Mouse (Mus musculus) liver, adult 2 months (tissue): ENCODE data around the gene Gm10337. TPM values are rescaled to one million over a fixed set of nuclear protein-coding genes. Genes with fewer than 3 reads are reported as not detected.
A peak's percentile ranks its signal among the peaks of the same experiment; 100 is the strongest.

Experiments
- DNase-seq: peaks from one replicate; pipeline ENCODE4 v3.0.0-alpha.2; 2011; ENCODE audit warnings: low read depth, low spot score; ENCODE audit errors: extremely low read depth
- H3K27ac ChIP-seq: fragments of 200-500 bp; replicated peaks from 2 replicates; pipeline ENCODE4 v1.5.1; 2012; ENCODE audit warnings: low read depth, mild to moderate bottlenecking, control low read depth, inconsistent platforms, low read length; ENCODE audit not compliant: insufficient read depth
- H3K27me3 ChIP-seq: fragments of 200-500 bp; 2 replicates; pipeline ENCODE4 v1.6.1; 2012; ENCODE audit warnings: mild to moderate bottlenecking, moderate library complexity, low read length, inconsistent platforms; ENCODE audit not compliant: control insufficient read depth, insufficient read depth
- H3K36me3 ChIP-seq: fragments of 200-500 bp; 2 replicates; pipeline ENCODE4 v1.6.1; 2012; ENCODE audit warnings: low read length, inconsistent platforms; ENCODE audit not compliant: control insufficient read depth, insufficient read depth
- H3K4me1 ChIP-seq: fragments of 200-500 bp; 2 replicates; pipeline ENCODE4 v1.6.1; 2011; ENCODE audit warnings: low read length; ENCODE audit not compliant: control insufficient read depth, insufficient read depth
- H3K4me3 ChIP-seq: fragments of 200-500 bp; 2 replicates; pipeline ENCODE4 v1.5.1; 2011; ENCODE audit warnings: low read depth, mild to moderate bottlenecking, control low read depth, low read length, moderate library complexity; ENCODE audit not compliant: insufficient read depth
- H3K79me2 ChIP-seq: fragments of 200-500 bp; 2 replicates; pipeline ENCODE4 v1.6.1; 2012; ENCODE audit warnings: inconsistent platforms, mild to moderate bottlenecking, low read length, moderate library complexity; ENCODE audit not compliant: control insufficient read depth, insufficient read depth
- H3K9ac ChIP-seq: fragments of 200-500 bp; 2 replicates; pipeline ENCODE4 v1.6.1; 2012; ENCODE audit warnings: low read depth, mild to moderate bottlenecking, control low read depth, inconsistent platforms, low read length
- CTCF ChIP-seq: fragments of 200-500 bp; IDR thresholded peaks from 2 replicates; pipeline ENCODE4 v1.5.1; 2011; ENCODE audit warnings: low read depth, low read length, control low read depth
- POLR2A ChIP-seq: fragments of 200-500 bp; IDR thresholded peaks from 2 replicates; pipeline ENCODE4 v1.6.1; 2011; ENCODE audit warnings: low read length, control low read depth; ENCODE audit not compliant: insufficient read depth; ENCODE audit errors: extremely low read depth
- WGBS: fragments of 180-500 bp; shearing (Covaris S2); methylation state at CpG from one replicate; pipeline ENCODE4 v1.1.7; 2018; 5-methylcytosine and 5-hydroxymethylcytosine counted together
- polyA plus RNA-seq: library from polyadenylated mRNA; depleted of rRNA; stranded (reverse); fragments of >200 nt; gene quantifications from 2 replicates; pipeline ENCODE4 v1.2.3, GENCODE M21; 2012
- total RNA-seq: library from RNA; depleted of rRNA; stranded (reverse); fragments of >200 nt; gene quantifications from 2 replicates; pipeline ENCODE4 v1.2.3, GENCODE M21; 2014

Gene Gm10337
- total and polyA plus RNA-seq, 2 experiments = not detected

DNA sequence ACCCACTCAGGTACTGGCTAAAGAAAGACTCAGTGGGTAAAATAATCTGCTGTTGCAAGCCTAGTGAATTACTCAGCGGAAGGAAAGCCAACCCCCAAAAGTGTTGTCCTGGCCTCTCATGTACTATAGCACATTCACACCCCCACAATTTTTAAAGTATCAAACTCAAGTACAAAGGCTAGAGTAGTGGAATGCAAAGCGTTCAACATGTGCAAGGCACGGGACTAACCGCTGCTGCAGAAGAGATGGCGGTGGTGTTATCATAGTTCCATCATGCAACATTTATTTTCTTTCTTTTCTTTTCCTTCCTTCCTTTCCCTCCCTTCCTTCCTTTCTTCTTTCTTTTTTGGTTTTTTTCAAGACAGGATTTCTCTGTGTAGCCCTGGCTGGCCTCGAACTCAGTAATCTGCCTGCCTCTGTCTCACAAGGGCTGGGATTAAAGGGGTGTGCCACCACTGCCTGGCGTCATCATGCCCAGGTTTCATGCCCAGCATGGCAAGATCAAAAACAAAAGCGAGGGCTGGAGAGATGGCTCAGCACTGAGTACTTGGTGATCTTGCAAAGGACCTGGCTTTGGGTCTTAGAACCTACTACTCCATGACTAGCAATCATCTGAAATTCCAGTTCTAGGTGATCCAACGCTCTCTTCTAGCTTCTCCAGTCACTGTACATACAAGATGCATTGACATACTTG, 2.4 kb downstream of the Gm10337 start:
- H3K79me2 ChIP-seq = no peaks in the 10 kb centered on the region
- 79% methylated on average over 9 of the region's 9 CpGs for WGBS
- H3K4me3 ChIP-seq = no peak overlapping the region
- H3K27ac ChIP-seq = no peak overlapping the region
- TF ChIP-seq POLR2A (no peak), CTCF (no peak)
- peaks cover 9% of the 10 kb centered on the region for H3K36me3 ChIP-seq
- no peaks in the 10 kb centered on the region for H3K27me3 ChIP-seq
- H3K9ac ChIP-seq = no peak overlapping the region
- DNase-seq = no peak
- H3K4me1 ChIP-seq = peaks cover 4% of the 10 kb centered on the region

DNA sequence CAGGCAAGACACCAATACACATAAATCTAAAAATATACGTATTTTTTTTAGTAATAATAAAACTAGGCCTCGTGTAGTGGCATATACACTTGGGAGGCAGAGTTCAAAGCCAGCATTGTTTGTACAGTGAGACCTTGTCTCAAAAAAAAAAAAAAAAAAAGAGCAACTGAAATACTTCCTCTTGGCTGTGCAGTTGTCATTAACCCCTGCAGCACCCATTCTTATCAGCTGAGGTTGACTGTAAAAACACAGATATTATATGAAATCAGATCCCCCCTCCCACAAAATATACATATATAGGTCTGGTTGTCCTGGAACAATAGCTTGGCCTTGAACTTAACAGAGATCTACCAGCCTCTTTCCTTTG, 2.9 kb downstream of the Gm10337 start:
- Histone ChIP-seq H3K27ac (no peak overlapping the region), H3K4me3 (no peak overlapping the region), H3K36me3 (peaks cover 5% of the 10 kb centered on the region), H3K9ac (no peak overlapping the region), H3K27me3 (no peaks in the 10 kb centered on the region), H3K4me1 (peaks cover 4% of the 10 kb centered on the region), H3K79me2 (no peaks in the 10 kb centered on the region)
- TF ChIP-seq CTCF (no peak), POLR2A (no peak)
- DNase-seq = no peak
- WGBS = 18% methylated on average over 2 of the region's 2 CpGs

GRCm38 (mm10) chr15:102506864-102507263, 3.3 kb downstream of the Gm10337 start:
- Histone ChIP-seq H3K27ac (no peak overlapping the region), H3K4me1 (peaks cover 4% of the 10 kb centered on the region), H3K27me3 (no peaks in the 10 kb centered on the region), H3K79me2 (no peaks in the 10 kb centered on the region), H3K36me3 (peaks cover 5% of the 10 kb centered on the region), H3K4me3 (no peak overlapping the region), H3K9ac (no peak overlapping the region)
- no peak for DNase-seq
- 94% methylated on average over 1 of the region's 1 CpGs for WGBS
- TF ChIP-seq CTCF = no peak
- TF ChIP-seq POLR2A = no peak

DNA sequence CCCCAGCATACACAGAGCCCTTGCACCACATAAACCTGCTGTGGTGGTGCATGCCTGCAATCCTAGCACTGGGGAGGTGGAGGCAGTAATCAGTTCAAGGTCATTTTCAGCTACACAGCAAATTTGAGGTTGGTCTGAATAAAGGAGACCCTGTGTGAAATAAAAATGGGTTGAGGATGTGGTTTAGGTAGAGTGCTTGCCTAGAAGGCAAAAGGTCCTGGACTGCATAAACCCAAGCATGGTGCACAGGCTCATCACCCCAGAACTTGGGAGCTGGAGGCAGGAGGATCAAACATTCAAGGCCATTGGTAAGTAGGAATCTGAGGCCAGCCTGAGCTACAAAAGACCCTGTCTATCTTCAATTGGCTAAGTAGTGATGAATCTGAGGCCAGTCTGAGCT, 4.0 kb downstream of the Gm10337 start:
- DNase-seq = no peak
- Histone ChIP-seq H3K36me3 (peaks cover 5% of the 10 kb centered on the region), H3K27ac (no peak overlapping the region), H3K4me1 (peaks cover 4% of the 10 kb centered on the region), H3K4me3 (no peak overlapping the region), H3K27me3 (no peaks in the 10 kb centered on the region), H3K79me2 (no peaks in the 10 kb centered on the region), H3K9ac (no peak overlapping the region)
- TF ChIP-seq CTCF (no peak), POLR2A (no peak)

GRCm38 (mm10) chr15:102508336-102508735, 4.8 kb downstream of the Gm10337 start:
- DNase-seq = no peak
- H3K9ac ChIP-seq = no peak overlapping the region
- no peak overlapping the region for H3K4me3 ChIP-seq
- H3K79me2 ChIP-seq = no peaks in the 10 kb centered on the region
- H3K27me3 ChIP-seq = no peaks in the 10 kb centered on the region
- peaks cover under 1% of the 10 kb centered on the region; the same call in 1 of the 2 replicates for H3K36me3 ChIP-seq
- peaks cover 4% of the 10 kb centered on the region for H3K4me1 ChIP-seq
- 90% methylated on average over 3 of the region's 3 CpGs for WGBS
- no peak overlapping the region for H3K27ac ChIP-seq
- TF ChIP-seq POLR2A (no peak), CTCF (no peak)

DNA sequence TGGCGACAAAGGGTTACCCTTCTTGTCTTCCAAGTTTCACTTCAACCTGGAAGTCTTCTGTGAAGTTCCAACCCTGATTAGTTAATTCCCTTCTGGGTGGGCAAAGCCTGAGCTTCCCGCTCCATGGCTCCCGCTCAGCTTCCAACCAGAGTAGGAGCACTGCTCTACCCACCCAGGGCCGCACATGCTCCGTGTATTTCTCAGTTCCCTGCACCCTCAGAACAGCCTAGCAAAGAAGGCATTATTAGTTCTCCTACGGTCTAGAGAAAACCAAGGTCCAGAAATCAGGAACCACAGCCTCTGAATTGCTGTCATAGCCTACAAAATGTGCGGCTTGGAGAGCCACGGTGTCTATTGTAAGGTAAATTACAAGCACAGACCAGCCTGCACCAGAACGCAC, 6.6 kb downstream of the Gm10337 start:
- Histone ChIP-seq H3K27ac (no peak overlapping the region), H3K9ac (peak overlapping the region; percentile 78), H3K79me2 (no peaks in the 10 kb centered on the region), H3K4me1 (peaks cover 4% of the 10 kb centered on the region), H3K4me3 (peak overlapping the region; percentile 90), H3K36me3 (no peaks in the 10 kb centered on the region), H3K27me3 (no peaks in the 10 kb centered on the region)
- 28% methylated on average over 9 of the region's 9 CpGs for WGBS
- TF ChIP-seq CTCF (no peak), POLR2A (no peak)
- DNase-seq = no peak
